Mouse (Mus musculus) thymus, adult 2 months (tissue): ENCODE results near the gene Cdsn.

Source experiments
- CTCF ChIP-seq: fragments of 200-500 bp; IDR thresholded peaks from 2 replicates; pipeline ENCODE4 v1.5.1; 2012; ENCODE audit warnings: mild to moderate bottlenecking, control low read depth, low read length, moderate library complexity, borderline replicate concordance; ENCODE audit not compliant: control insufficient read depth, poor library complexity, insufficient read depth; ENCODE audit errors: extremely low read depth
- POLR2A ChIP-seq: fragments of 200-500 bp; IDR thresholded peaks from 2 replicates; pipeline ENCODE4 v1.6.1; 2012; ENCODE audit warnings: mild to moderate bottlenecking, low read length, control low read depth, moderate library complexity; ENCODE audit not compliant: control insufficient read depth, poor library complexity, insufficient read depth; ENCODE audit errors: extremely low read depth

GRCm38 (mm10) chr17:35515911-35516640 lies 35.9 kb upstream of the Cdsn start:
- no peak for TF ChIP-seq CTCF
- no peak for TF ChIP-seq POLR2A
